Mouse (Mus musculus) brain, embryonic 18.5 days (tissue): ENCODE results near the gene Atg4d.
"Not testable (repeated sequence)": the region's sequence is repeated elsewhere in the genome, so short reads cannot be mapped to it uniquely, and the experiment has no call there.

Experiments
- DNase-seq: peaks from one replicate; pipeline ENCODE4 v3.0.0-alpha.2; 2012; ENCODE audit warnings: low read depth, low spot score

The Atg4d gene

DNA sequence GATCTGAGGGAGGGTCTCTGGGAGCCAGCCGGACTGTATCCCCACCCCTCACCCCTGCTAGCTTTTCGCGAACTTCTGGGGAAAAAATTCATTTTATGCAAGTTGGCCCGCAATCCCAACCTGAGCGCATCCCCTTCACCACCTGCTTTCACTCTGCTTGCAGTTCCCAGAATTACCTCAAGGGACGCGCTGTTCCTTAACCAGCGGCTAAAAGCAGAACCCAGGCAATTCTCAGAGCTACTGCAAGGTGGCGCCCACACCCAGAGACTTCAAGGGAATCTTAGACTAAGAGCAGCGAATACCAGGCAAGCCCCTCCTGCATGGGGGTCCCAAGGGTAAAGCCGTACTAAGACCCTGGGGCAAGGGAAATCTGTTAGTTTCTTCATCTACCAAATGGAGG, 23.8 kb upstream of the Atg4d start:
- DNase-seq, result no peak

DNA sequence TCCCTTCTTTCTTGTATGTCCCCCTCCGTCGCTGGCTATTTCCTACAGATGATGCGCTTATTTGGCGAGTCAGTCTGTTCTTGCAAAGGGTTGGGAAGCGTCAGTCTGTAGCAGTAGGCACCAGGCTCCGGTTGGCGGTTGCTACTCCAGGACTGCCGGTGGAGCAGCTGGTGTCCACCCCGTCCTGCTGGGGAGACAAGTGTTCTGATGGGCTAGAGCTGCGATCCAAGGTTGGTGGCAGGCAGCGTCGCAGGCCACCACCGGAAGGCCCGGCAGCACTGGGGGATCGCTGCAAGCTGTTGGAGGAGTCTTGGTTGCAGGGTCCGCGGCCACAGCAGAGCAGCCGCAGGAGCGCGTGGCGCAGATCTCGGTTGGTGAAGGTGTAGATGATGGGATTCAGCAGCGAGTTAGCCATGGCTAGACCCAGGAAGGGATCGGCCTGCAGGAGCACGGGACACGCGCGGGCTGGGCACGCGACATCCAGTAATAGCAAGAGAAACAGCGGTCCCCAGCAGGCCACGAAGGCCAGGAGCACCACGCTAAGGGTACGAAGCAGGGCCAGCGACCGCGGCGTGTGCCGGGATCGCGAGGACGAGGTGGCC, 21.2 kb upstream of the Atg4d start:
- no peak for DNase-seq

DNA sequence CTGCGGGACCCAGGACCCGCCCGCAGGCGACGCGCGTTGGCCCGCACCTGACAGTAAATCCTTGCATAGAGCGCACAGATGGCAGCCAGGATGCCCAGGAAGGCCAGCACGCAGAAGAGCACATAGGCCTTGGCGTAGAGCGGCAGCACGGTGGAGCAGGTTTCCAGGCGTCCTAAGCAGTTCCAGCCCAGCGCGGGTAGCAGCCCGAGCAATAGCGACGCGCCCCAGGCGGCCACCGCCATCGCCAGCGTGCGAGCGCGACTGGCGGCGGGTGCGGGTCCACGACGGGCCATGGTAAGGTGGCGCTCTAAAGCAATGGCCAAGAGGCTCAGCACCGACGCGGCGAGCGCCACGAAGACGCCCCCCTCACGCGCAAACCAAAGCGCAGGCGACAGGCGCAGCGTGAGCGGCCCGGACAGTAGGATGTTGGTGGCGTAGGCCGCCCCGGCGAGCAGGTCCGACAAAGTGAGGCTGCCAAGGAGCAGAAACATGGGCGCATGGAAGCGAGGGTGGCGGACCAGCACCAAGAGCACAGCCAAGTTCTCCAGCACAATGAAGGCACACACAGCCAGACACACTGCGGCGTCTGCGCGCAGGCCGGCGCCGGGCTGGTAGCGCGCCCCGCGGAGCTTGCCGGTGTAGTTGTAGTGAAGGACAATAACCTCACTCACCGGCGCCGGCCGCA, 20.5 kb upstream of the Atg4d start:
- no peak for DNase-seq

DNA sequence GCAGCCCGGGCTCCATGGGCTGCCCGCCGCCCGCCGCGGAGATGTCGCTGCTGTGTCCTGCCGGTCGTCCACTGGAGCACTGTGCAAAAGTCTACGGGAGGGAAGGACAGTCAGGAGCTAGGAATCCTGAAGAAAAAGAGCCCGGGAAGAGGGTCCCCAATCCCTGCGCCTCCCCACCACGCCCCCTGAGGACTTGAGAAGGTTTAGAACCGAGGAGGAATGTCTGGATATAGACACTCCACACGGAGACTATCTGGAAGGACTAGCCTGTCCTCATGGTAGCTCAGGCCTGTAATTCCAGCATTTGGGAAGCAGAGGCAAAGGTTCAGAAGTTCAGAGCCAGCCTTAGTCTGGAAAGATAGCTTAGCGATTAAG, 20.0 kb upstream of the Atg4d start:
- no peak for DNase-seq

DNA sequence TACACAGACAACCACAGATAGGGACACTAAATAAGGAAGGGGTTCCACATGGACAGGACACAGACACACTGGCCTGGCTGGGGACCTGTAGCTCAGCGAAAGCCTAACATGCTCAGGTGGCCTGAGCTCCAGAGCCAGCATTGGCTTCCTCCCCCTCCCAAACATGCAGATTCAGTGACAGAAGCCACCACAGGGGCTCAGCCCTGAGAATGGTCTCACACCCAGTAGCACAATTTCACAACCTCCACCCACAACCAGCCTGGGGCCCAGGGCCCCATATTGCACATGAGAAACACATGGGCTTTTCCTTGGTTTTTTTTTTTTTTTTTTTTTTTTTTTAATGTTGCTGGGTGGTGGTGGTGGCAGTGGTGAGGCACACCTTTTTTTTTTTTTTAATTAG, 18.8 kb upstream of the Atg4d start:
- no peak for DNase-seq

DNA sequence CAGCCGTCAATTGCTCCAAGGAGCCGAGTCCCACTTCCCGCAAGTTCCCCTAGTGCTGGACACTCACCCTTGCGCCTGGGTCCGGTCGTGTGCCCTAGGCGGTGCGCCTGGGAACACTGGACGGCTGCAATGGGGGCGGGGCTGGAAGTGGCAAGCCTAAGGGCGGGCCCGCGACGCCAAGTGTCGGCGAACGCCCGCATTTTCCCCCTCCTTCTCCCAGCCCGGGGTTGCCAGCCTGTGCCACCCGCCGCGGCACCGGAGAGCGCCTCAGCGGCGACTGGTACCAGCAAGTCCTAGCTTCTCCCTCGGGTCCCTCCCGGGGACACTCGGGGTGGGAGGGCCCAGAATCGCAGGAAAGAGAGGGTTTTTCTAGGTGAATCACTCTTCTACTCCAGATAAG, 16.8 kb upstream of the Atg4d start, which contains the start of gene S1pr5:
Gene S1pr5 (minus strand): TSS at position 118 of the 400 bp plus-strand sequence.
- DNase-seq, result no peak

DNA sequence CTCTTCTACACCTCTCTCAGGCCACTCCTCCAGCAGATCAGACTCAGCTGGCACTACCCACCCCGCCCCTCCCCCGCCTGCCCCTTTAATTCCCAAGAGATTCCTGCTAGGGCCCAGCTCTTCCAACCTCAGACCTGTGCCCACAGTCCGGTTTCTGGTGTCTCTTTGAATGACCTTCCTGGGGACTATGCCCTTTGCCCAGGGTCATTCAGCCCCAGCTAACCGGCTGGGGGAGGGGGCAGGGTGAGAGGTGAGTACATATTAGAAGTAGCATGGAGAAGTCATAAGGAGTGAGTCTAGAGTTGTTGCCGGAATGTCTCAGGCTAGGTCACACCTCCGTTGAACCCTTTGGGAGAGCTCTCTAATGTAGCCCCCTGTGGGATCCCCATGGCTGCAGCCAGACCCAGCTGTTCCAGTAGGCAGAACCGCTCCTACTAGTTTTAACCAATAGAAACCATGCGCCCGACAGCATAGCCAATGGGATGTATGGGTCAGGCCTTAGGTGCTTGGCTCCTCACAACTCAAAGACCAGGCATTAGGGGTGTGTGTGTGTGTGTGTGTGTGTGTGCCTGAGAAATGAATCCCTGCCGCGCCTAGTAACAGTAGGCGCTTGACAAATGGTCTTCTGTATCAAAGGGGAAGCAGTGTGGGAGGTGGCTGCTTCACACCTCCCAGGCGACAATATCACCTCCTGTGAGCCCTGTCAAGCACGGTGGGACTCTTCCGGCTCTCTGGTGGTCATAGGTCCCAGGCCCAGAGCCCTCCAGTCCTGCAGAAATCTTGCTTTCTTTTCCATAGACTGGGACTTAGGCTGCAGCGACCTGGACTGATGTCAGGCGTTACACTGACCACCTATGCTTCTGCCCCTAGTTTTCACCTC, 15.2 kb upstream of the Atg4d start:
- DNase-seq, result no peak

DNA sequence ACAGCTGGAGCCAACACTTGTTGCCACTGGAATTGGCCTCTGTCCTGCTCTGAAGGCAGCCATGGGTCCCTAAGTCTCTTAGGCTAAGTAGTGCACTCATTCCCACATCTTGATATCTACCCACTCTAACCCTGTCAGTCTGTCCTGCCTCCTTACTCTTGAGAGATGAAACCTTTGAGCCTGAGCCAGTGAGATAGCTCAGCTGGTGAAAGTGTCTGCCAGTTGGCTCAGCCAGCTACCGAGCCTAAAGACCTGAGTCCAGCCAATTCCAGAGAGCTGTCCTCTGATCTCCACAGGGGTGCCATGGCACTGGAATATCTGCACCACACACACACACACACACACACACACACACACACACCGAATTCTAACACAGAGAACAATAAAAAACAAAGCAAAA, 14.6 kb upstream of the Atg4d start:
- DNase-seq, result no peak

DNA sequence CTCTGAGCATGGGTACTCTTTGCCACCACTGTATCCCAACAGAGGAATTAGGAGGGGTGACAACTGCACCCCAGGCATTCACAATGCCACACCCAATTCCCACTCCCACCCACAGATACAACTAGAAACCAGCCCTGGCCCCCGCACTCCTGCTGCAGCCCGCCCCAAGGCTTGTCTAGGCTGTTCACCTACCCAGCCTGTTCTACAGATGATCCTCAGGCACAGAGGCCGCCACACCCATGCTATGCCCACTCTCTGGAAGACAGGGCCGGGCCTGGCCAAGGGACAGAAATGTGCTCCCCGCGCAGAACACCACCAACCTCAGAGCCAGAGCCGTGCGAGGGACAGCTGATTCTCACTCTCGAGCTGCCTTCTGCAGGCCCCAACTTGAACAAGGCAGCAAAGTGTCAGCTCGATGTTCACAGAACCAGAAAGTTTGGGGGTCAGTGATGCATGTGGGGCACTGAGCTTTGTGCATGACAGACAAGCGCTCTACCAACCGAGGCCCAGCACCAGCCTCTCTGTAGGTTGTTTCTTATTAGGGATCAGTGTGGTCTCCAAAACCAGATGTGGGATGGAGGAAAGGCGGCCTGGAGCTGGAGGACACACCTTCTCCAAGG, 13.9 kb upstream of the Atg4d start:
- DNase-seq, result no peak

DNA sequence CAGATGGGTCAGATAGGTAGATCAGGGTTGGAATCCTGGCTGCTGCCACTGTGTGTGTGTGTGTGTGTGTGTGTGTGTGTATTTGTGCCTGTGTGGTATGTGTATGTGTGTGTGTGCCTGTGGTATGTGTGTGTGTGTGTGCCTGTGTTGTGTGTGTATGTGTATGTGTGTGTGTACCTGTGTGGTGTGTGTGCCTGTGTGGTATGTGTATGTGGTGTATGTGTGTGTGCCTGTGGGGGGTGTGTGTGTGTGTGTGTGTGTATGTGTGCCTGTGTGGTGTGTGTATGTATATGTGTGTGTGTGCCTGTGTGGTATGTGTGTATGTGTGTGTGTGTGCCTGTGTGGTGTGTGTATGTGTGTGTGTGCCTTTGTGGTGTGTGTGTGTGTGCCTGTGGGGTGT, 10.4 kb upstream of the Atg4d start:
- no peak for DNase-seq

DNA sequence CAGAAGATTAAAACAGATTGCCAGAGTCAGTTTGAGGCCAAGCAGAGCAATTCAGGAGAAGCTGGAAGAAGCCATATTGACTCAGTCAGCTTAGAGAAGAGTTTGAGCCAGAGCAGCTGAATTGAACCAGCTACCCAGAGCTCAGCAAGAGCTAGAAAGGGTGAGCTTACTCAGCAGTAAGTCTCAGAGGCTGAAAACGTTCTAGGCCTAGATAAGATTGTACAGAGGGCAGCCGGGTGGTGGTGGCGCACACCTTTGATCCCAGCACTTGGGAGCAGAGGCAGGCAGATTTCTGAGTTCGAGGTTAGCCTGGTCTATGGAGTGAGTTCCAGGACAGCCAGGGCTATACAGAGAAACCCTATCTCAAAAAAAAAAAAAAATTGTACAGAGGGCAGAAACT, 8.7 kb upstream of the Atg4d start:
- DNase-seq, result not testable (repeated sequence)

DNA sequence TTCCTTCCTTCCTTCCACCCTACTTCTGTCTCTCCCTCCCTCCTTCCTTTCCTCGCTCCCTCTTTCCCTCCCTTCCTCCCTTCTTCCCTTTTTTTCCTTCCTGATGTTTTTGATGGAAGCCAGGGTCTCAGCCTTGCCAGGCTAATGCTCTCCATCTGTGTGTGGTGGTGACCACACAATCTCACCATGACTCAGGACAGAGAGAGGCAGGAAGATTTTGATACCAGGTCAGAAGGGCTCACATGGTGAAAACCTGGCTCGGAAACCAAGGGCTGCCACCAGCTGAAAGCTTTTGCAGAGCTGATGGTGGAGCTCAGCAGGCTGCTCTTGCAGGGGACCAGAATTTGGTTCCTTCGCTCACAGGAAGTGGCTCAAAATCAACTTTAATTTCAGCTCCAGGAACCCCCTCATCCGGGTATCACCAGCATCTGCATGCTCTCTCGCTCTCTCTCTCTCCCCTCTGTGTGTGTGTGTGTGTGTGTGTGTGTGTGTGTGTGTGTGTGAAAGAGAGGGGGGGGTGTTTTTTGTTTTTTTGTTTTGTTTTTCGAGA, 4.5 kb upstream of the Atg4d start:
- no peak for DNase-seq

DNA sequence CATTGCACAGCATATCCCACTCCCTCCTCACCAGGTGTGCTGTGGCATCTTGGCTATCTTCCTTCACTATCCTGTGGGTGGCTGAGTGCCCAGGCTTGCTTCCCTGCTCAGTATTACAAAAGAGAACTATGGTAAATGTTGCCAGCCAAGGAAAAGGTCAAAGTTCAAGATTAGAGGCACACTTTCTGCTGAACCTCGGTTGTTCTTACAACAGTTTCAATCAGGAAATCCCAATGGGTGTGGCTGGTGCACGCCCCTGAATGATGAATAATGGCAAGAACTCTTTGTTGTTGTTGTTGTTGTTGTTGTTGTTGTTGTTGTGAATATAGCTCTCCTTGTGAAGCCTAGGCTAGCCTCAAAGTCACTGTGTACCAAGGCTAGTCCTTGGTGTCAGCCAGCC, 3.3 kb upstream of the Atg4d start:
- DNase-seq, result no peak

DNA sequence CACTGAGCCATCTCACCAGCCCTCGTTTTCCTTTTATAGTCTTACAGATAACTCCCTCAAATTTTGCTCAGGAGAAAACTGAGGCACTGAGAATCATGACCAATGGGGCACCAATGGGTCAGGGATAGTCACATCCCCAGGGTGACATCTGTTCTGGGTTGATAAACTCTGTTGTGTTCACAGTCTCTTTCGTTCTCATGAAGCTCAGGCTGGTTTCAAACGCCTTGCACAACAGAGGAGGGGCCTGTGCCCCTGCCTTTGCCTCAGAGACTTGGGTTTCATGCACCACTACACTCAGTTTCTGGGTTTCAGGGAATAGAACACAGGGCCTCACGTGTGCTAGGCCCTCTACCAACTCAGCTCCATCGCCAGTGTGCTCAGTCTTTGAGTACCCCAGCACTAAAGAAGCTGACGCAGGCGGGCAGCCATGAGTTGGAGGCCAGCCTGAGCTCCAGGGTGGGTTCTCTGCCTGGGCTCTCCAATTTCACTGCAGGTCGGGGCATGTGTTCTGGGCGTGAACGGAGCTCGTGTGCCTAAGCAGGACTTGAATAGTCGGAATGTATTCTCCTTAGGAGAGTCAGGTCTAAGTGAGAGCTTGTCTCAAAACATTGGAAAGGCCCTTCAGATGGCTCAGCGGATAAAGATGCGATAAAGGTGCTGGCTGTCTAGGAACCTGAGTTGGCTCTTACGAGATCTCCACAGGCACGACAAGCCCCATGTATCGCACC, 657 bp upstream of the Atg4d start:
- DNase-seq, result no peak

DNA sequence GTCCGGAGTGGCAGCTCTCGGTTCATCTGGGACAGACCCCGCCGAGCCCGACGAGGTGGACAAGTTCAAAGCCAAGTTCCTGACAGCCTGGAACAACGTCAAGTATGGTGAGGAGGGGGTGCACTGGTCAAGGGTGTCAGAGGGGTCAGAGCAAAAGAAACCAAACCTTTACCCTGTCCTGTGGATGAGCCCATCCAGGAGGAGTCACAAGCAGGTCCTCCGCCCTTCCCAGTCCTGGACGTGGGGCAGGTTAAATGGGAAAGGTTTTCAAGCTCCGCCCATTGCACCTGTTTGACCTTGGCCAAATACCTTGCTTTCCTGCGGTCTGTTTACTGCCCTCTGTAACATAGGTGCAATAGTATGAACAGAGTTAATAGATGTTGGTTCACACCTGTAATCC, 518 bp downstream of the Atg4d start:
- no peak for DNase-seq

DNA sequence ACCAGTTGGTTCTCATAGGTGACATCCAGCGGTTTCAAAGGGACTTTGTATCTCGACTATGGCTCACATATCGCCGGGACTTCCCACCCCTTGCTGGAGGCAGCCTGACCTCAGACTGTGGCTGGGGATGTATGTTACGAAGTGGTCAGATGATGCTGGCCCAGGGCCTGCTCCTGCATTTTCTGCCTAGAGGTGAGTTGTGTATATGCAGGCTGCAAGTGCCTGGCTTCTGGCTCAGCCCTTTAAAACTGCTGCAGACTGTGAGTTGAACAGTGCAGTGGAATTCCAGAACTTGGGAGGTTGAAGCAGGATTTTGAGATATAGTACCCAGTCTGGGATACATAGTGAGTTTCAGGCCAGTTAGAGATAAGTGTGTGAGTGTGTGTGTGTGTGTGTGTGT, 1.8 kb downstream of the Atg4d start:
- no peak for DNase-seq

DNA sequence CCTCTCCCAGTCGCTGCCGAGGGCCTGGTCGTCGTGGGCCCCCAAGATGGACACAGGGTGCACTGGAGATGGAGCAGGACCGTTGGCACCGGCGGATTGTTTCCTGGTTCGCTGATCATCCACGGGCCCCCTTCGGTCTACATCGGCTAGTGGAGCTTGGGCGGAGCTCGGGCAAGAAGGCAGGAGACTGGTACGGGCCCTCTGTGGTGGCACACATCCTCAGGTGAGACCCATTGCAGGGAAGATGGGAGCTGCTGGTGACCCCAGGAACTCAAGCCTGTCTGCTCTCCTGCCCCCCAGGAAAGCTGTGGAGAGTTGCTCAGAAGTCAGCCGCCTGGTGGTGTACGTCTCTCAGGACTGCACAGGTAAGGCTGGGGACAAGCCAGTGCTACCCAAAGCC, 3.2 kb downstream of the Atg4d start:
- DNase-seq, result no peak

DNA sequence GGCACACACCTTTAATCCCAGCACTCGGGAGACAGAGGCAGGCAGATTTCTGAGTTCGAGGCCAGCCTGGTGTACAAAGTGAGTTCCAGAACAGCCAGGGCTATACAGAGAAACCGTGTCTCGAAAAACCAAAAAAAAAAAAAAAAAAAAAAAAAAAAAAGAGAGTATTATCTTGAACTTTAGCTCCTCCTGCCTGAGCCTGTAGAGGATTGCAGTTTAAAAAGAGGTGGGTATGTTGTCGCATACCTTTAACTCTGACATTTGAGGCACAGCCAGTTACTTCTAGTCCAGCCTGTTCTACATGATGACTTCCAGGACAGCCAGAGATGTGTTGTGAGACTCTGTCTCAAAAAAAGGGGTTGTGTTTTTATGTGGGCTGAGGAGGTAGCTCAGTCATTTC, 4.5 kb downstream of the Atg4d start:
- DNase-seq, result not testable (repeated sequence)

DNA sequence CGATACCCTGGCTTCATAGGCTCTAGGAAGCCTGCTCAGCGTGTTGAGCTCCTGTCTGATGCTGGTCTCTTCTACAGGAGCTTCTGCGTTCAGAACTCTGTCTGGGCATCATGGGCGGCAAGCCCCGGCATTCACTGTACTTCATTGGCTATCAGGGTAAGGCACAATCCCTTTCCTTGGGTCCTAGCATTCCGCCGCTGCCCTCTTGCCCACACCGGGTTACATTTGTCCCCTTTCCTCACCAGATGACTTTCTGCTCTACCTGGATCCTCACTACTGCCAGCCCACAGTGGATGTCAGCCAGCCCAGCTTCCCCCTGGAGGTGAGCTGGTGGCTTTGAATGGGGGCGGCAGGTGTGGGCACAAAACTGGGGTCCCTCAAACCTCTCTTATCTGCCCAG, 7.3 kb downstream of the Atg4d start:
- no peak for DNase-seq

DNA sequence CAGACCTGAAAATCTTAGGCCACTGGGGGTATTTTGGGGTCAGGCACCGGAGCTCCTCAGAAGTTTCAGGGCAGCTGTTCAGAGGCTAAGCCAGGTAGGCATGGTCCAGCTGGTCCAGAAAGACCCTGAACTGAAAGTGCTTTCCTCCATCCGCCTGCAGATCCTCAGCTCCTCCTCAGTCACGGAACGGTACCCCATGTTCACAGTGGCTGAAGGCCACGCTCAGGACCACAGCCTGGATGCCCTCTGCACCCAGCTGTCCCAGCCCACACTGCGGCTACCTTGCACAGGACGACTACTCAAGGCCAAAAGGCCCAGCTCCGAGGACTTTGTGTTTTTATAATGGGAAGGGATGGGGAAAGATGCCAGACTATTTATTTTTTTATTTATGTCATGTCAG, 8.0 kb downstream of the Atg4d start:
- no peak for DNase-seq

DNA sequence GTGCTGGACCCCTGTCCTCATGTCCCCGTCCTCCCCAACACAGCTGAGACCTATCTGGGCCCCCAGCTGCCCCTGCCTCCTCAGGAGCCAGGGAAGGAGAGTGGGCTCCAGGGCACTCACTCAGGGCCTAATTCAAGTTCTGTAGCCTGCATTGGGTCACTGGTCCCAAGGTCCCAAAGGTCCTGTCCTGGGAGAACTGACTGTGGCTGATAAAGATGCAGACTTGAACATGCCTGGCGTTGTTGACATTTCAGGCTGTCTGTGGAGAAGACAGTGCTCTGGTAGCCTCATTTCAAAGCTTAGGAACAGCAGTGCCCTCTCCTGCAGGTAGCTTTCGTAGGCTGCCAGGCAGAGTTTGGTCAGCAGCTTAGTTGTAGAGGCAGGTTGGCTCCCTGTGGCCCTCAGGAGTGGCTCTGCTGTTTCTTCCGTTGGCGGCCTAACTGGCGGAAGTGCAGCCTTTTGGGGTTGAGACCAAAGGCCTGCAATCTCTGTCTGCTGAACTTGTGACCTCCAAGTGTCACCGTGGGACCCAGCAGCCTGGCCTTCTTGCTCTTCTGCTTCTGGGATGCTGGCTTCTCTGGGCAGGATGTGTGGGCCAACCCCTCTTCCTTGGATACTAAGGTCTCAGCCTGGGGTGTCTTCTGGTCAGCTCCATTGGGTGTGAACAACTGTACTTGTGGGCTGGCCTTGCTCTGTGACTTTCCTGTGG, 8.6 kb downstream of the Atg4d start:
- DNase-seq, result no peak
